ENCODE assay signal across 22 mouse cellular contexts in genomic region chr4:116689309-116689876, GRCm38 (mm10). TPM values are rescaled to one million over a fixed set of nuclear protein-coding genes. Genes with fewer than 3 reads are reported as not detected.
DNase-seq lines count a peak whose midpoint lies in the region; ATAC-seq lines count a peak whose summit lies in the region.
"Had no signal": no experiment of that assay in that cellular context is flagged by ENCODE, and none has a peak within 500 bp of the region (broad histone marks: within the 10 kb centered on the region; RNA-seq: fewer than 3 reads in every experiment).

No protein-coding gene starts in this region.

- H3K36me3 ChIP-seq in kidney, embryonic 14.5 days (ENCODE audit: control insufficient read depth, insufficient read depth, low read length): peaks cover 66% of the 10 kb centered on the region

- no peak overlapping the region for H3K9ac ChIP-seq in kidney, embryonic 14.5 days (ENCODE audit: low read depth, low read length)
- H3K9ac ChIP-seq: embryonic facial prominence, embryonic 13.5 days; forebrain, postnatal 0 days; hindbrain, embryonic 14.5 days; midbrain, embryonic 12.5 days; neural tube, embryonic 12.5 days had no signal

- no peak for ATAC-seq in kidney, embryonic 14.5 days (ENCODE audit: low FRiP score, low TSS enrichment)
- ATAC-seq: forebrain, postnatal 0 days; intestine, postnatal 0 days had no signal

- H3K27me3 ChIP-seq in kidney, embryonic 14.5 days (ENCODE audit: control insufficient read depth, insufficient read depth, low read length): no peaks in the 10 kb centered on the region
- H3K27me3 ChIP-seq: embryonic facial prominence, embryonic 13.5 days; midbrain, embryonic 12.5 days; neural tube, embryonic 12.5 days had no signal

- H3K4me2 ChIP-seq in kidney, embryonic 14.5 days (replicated peaks; ENCODE audit: low read depth, low read length): no peak overlapping the region
- H3K4me2 ChIP-seq: embryonic facial prominence, embryonic 13.5 days; heart, embryonic 11.5 days; hindbrain, embryonic 14.5 days; midbrain, embryonic 12.5 days; neural tube, embryonic 12.5 days had no signal

- 86% methylated on average over 4 of the region's 4 CpGs for WGBS in kidney, embryonic 14.5 days

- peak; percentile 73 for DNase-seq in kidney, adult 11 months
- peak; percentile 17 for DNase-seq in CD4-positive helper T cell, adult 2 months (ENCODE audit: low read depth, low spot score)
- DNase-seq in fat pad, adult 2 months (ENCODE audit: extremely low read depth, low read depth, low spot score): peak; percentile 94
- peak; percentile 40 to 84 for DNase-seq in kidney, postnatal 25 days
- DNase-seq in urinary bladder, adult 18-20 months (ENCODE audit: low spot score in 2 of 2): no peak
- DNase-seq in cerebellum, postnatal 4 days (ENCODE audit: low spot score in 2 of 2): no peak
- DNase-seq in embryo, embryonic 11 days: no peak
- DNase-seq: adrenal gland, adult 2 months; cerebellum, adult 9-10 months; forebrain, postnatal 0 days; heart, postnatal 14 days; lung, adult 18-20 months; lung, postnatal 14 days; right cerebral cortex, postnatal 4 days; thymus, adult 2 months had no signal

- no peaks in the 10 kb centered on the region for H3K9me3 ChIP-seq in kidney, embryonic 14.5 days (ENCODE audit: control insufficient read depth, low read length)
- H3K9me3 ChIP-seq: embryonic facial prominence, embryonic 13.5 days; midbrain, embryonic 12.5 days; neural tube, embryonic 12.5 days had no signal

- H3K27ac ChIP-seq in kidney, embryonic 14.5 days (ENCODE audit: low read depth, low read length): no peak overlapping the region
- H3K27ac ChIP-seq: embryonic facial prominence, embryonic 13.5 days; hindbrain, embryonic 14.5 days; midbrain, embryonic 12.5 days; neural tube, embryonic 12.5 days had no signal

- H3K4me1 ChIP-seq in kidney, embryonic 14.5 days (ENCODE audit: control insufficient read depth, insufficient read depth, low read length): peaks cover 19% of the 10 kb centered on the region; the same call in 1 of the 2 replicates

- H3K4me3 ChIP-seq in kidney, embryonic 14.5 days (ENCODE audit: low read length): no peak overlapping the region
- H3K4me3 ChIP-seq: embryonic facial prominence, embryonic 13.5 days; midbrain, embryonic 12.5 days; neural tube, embryonic 12.5 days had no signal

RNA-seq across cellular contexts. Expression of gene Prdx1, which starts 4.0 kb away (rescaled TPM):
- 1,503 and 1,977 TPM in 2 replicates for polyA plus RNA-seq in kidney, embryonic 14.5 days (2014; fragmentation: Nextera tagmentation; extraction: Ambion mirVana)

RNA-seq across cellular contexts. Expression of gene Mmachc, which starts 18.8 kb away (rescaled TPM):
- polyA plus RNA-seq in kidney, embryonic 14.5 days (2014; fragmentation: Nextera tagmentation; extraction: Ambion mirVana): 19.7 and 25.5 TPM in 2 replicates

RNA-seq across cellular contexts. Expression of gene Ccdc163, which starts 18.9 kb away (rescaled TPM):
- polyA plus RNA-seq in kidney, embryonic 14.5 days (2014; fragmentation: Nextera tagmentation; extraction: Ambion mirVana): 36.9 and 39.6 TPM in 2 replicates

RNA-seq across cellular contexts. Expression of gene Tesk2, which starts 31.4 kb away (rescaled TPM):
- polyA plus RNA-seq in kidney, embryonic 14.5 days (2014; fragmentation: Nextera tagmentation; extraction: Ambion mirVana): 4.6 and 7.4 TPM in 2 replicates

RNA-seq across cellular contexts. Expression of gene Akr1a1, which starts 37.9 kb away (rescaled TPM):
- 730 and 751 TPM in 2 replicates for polyA plus RNA-seq in kidney, embryonic 14.5 days (2014; fragmentation: Nextera tagmentation; extraction: Ambion mirVana)

Comparison
In these comparisons a context has a peak if more than half of its experiments do, and no peak if none do; other contexts are left out.
1. DNase-seq: peak in kidney, adult 11 months (single experiment), CD4-positive helper T cell, adult 2 months (single experiment), fat pad, adult 2 months (single experiment) and kidney, postnatal 25 days (2 of 2); none in urinary bladder, adult 18-20 months (0 of 2), cerebellum, postnatal 4 days (0 of 2) and embryo, embryonic 11 days (single experiment).